ENCODE assay signal across 8 mouse cellular contexts in genomic region chr10:121585791-121586642, GRCm38 (mm10). TPM values are rescaled to one million over a fixed set of nuclear protein-coding genes. Genes with fewer than 3 reads are reported as not detected.
DNase-seq lines count a peak whose midpoint lies in the region; ATAC-seq and TF ChIP-seq lines count a peak whose summit lies in the region.

No protein-coding gene starts in this region.

- peaks cover 3% of the 10 kb centered on the region; the same call in 1 of the 2 replicates for H3K79me2 ChIP-seq in heart, adult 2 months (replicated peaks; ENCODE audit: control insufficient read depth, insufficient read depth, low read length)

- peak overlapping the region; percentile 96 for H3K27ac ChIP-seq in heart, adult 2 months
- H3K27ac ChIP-seq in limb, embryonic 10.5 days, result peak overlapping the region; percentile 94
- H3K27ac ChIP-seq in midbrain, postnatal 0 days (ENCODE audit: low read depth, low read length), result peak overlapping the region; percentile 75

- H3K4me3 ChIP-seq in heart, adult 2 months, result peak overlapping the region; percentile 91
- H3K4me3 ChIP-seq in limb, embryonic 10.5 days, result peak overlapping the region; percentile 87
- H3K4me3 ChIP-seq in midbrain, postnatal 0 days (ENCODE audit: low read depth, low read length), result peak overlapping the region; percentile 89

- DNase-seq in heart, adult 2 months, result no peak
- DNase-seq in heart, adult 11 months, result no peak
- peak; percentile 59 for DNase-seq in 416B (ENCODE audit: low read depth)
- peak; percentile 16 for DNase-seq in brain, adult 2 months (ENCODE audit: low read depth, low spot score)
- peak; percentile 45 for DNase-seq in gonadal fat pad, adult 2 months (ENCODE audit: low read depth)
- DNase-seq in limb, embryonic 10.5 days (ENCODE audit: low spot score), result peak; percentile 66
- DNase-seq in midbrain, postnatal 0 days (ENCODE audit: low spot score), result peak; percentile 8
- no peak for DNase-seq in adrenal gland, postnatal 36 days

- no peaks in the 10 kb centered on the region for H3K9me3 ChIP-seq in limb, embryonic 10.5 days (replicated peaks)
- no peaks in the 10 kb centered on the region for H3K9me3 ChIP-seq in midbrain, postnatal 0 days (ENCODE audit: low read length)

- peak overlapping the region; percentile 75 for H3K4me2 ChIP-seq in midbrain, postnatal 0 days (ENCODE audit: low read depth, low read length, poor library complexity, severe bottlenecking)

- intact Hi-C loops in heart, adult 2 months (cut with DNase I), result no loop called here

- 0 out of 2 replicates have a peak, but pooled peaks cover 2% of the 10 kb centered on the region for H3K4me1 ChIP-seq in heart, adult 2 months (ENCODE audit: control insufficient read depth, insufficient read depth, low read length)
- H3K4me1 ChIP-seq in limb, embryonic 10.5 days, result peaks cover 10% of the 10 kb centered on the region
- H3K4me1 ChIP-seq in midbrain, postnatal 0 days (ENCODE audit: insufficient read depth, low read length), result peaks cover 11% of the 10 kb centered on the region; the same call in 1 of the 2 replicates

- WGBS in heart, adult 2 months, result 1% methylated on average over 48 of the region's 48 CpGs
- WGBS in limb, embryonic 10.5 days, result 5% methylated on average over 42 of the region's 48 CpGs
- WGBS in midbrain, postnatal 0 days, result 8% methylated on average over 20 of the region's 48 CpGs

- TF ChIP-seq EP300 in heart, adult 2 months (IDR thresholded peaks at IDR 0.05; ENCODE audit: insufficient read depth, low read depth, low read length), result no peak

- TF ChIP-seq POLR2A in heart, adult 2 months (IDR thresholded peaks at IDR 0.05; ENCODE audit: insufficient read depth, low read depth, low read length), result no peak

- H3K9ac ChIP-seq in heart, adult 2 months (ENCODE audit: low read depth, low read length), result peak overlapping the region; percentile 66
- H3K9ac ChIP-seq in midbrain, postnatal 0 days (replicated peaks; ENCODE audit: low read length, poor library complexity, severe bottlenecking), result peak overlapping the region; percentile 87

- no peak for TF ChIP-seq CTCF in heart, adult 2 months (IDR thresholded peaks at IDR 0.05)
- TF ChIP-seq CTCF in midbrain, postnatal 0 days (IDR thresholded peaks at IDR 0.05), result no peak

- ATAC-seq in midbrain, postnatal 0 days (ENCODE audit: low FRiP score), result peak; percentile 74; the same call in 1 of the 2 replicates

- no peaks in the 10 kb centered on the region; the same call in 1 of the 2 replicates for H3K36me3 ChIP-seq in heart, adult 2 months (ENCODE audit: control insufficient read depth, insufficient read depth, low read length)
- H3K36me3 ChIP-seq in limb, embryonic 10.5 days, result peaks cover 52% of the 10 kb centered on the region
- H3K36me3 ChIP-seq in midbrain, postnatal 0 days (ENCODE audit: insufficient read depth, low read length), result peaks cover 23% of the 10 kb centered on the region

- H3K27me3 ChIP-seq in heart, adult 2 months (ENCODE audit: control insufficient read depth, insufficient read depth, low read length), result no peaks in the 10 kb centered on the region
- no peaks in the 10 kb centered on the region for H3K27me3 ChIP-seq in limb, embryonic 10.5 days (ENCODE audit: low read depth, poor library complexity, severe bottlenecking)
- no peaks in the 10 kb centered on the region for H3K27me3 ChIP-seq in midbrain, postnatal 0 days (ENCODE audit: insufficient read depth, low read length)

RNA-seq across cellular contexts. Expression of gene Tbk1, which starts 0.6 kb away (rescaled TPM):
- 10 to 100 TPM; 14.9 to 15.6 TPM for total RNA-seq in heart, adult 2 months (2021)
- polyA plus RNA-seq in heart, adult 2 months (2012; rRNA removed), result 7.2 and 13.4 TPM in 2 replicates
- 15.1 and 20.3 TPM in 2 replicates for polyA plus RNA-seq in gonadal fat pad, adult 2 months (2012; rRNA removed)
- 25.1 and 29.9 TPM in 2 replicates for polyA plus RNA-seq in limb, embryonic 10.5 days (2016; fragmentation: Nextera tagmentation; extraction: Ambion mirVana)
- 16.5 and 29.2 TPM in 2 replicates for total RNA-seq in midbrain, postnatal 0 days (2014; rRNA removed)
- polyA plus RNA-seq in midbrain, postnatal 0 days (2015; fragmentation: Nextera tagmentation; extraction: Ambion mirVana), result 24.5 and 24.8 TPM in 2 replicates
- total RNA-seq in adrenal gland, postnatal 36 days (2021), result 10 to 100 TPM; 40.2 to 42.6 TPM

RNA-seq across cellular contexts. Expression of gene Xpot, which starts 40.1 kb away (rescaled TPM):
- total RNA-seq in heart, adult 2 months (2021), result 10 to 100 TPM; 30.0 to 30.8 TPM
- 43.8 and 59.9 TPM in 2 replicates for polyA plus RNA-seq in heart, adult 2 months (2012; rRNA removed)
- polyA plus RNA-seq in gonadal fat pad, adult 2 months (2012; rRNA removed), result 85.9 and 105 TPM in 2 replicates
- 58.0 and 63.7 TPM in 2 replicates for polyA plus RNA-seq in limb, embryonic 10.5 days (2016; fragmentation: Nextera tagmentation; extraction: Ambion mirVana)
- 101 and 111 TPM in 2 replicates for total RNA-seq in midbrain, postnatal 0 days (2014; rRNA removed)
- 26.0 and 26.6 TPM in 2 replicates for polyA plus RNA-seq in midbrain, postnatal 0 days (2015; fragmentation: Nextera tagmentation; extraction: Ambion mirVana)
- total RNA-seq in adrenal gland, postnatal 36 days (2021), result 100 to 1,000 TPM in 1 of 2 experiments, 10 to 100 TPM in 1; 54.1 to 104 TPM

RNA-seq across cellular contexts. Expression of gene D930020B18Rik, which starts 55.4 kb away (rescaled TPM):
- not detected for total RNA-seq in heart, adult 2 months (2021)
- not detected in 2 replicates for polyA plus RNA-seq in heart, adult 2 months (2012; rRNA removed)
- 0.11 TPM in 1 of 2 replicates, not detected in the other for polyA plus RNA-seq in gonadal fat pad, adult 2 months (2012; rRNA removed)
- 0.40 and 0.53 TPM in 2 replicates for polyA plus RNA-seq in limb, embryonic 10.5 days (2016; fragmentation: Nextera tagmentation; extraction: Ambion mirVana)
- total RNA-seq in midbrain, postnatal 0 days (2014; rRNA removed), result 0.44 and 0.61 TPM in 2 replicates
- 0.42 and 0.43 TPM in 2 replicates for polyA plus RNA-seq in midbrain, postnatal 0 days (2015; fragmentation: Nextera tagmentation; extraction: Ambion mirVana)
- total RNA-seq in adrenal gland, postnatal 36 days (2021), result not detected

Comparison
In these comparisons a context has a peak if more than half of its experiments do, and no peak if none do; other contexts are left out.
1. DNase-seq: peak in 416B (single experiment), brain, adult 2 months (single experiment), gonadal fat pad, adult 2 months (single experiment), limb, embryonic 10.5 days (single experiment) and midbrain, postnatal 0 days (single experiment); none in heart, adult 2 months (0 of 2), heart, adult 11 months (single experiment) and adrenal gland, postnatal 36 days (0 of 2).
2. Peak in every context shown above with its lines, with median percentiles within 50 percentile points of each other: H3K27ac ChIP-seq and H3K4me3 ChIP-seq.